Mouse (Mus musculus) hindbrain, embryonic 16.5 days (tissue): ENCODE results near the gene Atp2a1. TPM values are rescaled to one million over a fixed set of nuclear protein-coding genes. Genes with fewer than 3 reads are reported as not detected.

Experiments
- ATAC-seq: fragments of 200-750 bp; cut with Nextera tagmentation; 2 replicates; pipeline ENCODE4 v1.8.0; 2017; ENCODE audit warnings: moderate TSS enrichment, moderate library complexity
- H3K27ac ChIP-seq: fragments of 300-500 bp; sonication (generic); 2 replicates; pipeline ENCODE4 v1.5.1; 2014; ENCODE audit warnings: low read depth, mild to moderate bottlenecking, control low read depth, low read length, moderate library complexity
- H3K27me3 ChIP-seq: fragments of 300-500 bp; sonication (generic); replicated peaks from 2 replicates; pipeline ENCODE4 v1.6.1; 2014; ENCODE audit warnings: low read length; ENCODE audit not compliant: control insufficient read depth, insufficient read depth
- H3K36me3 ChIP-seq: fragments of 300-500 bp; sonication (generic); 2 replicates; pipeline ENCODE4 v1.6.1; 2014; ENCODE audit warnings: mild to moderate bottlenecking, low read length, moderate library complexity, mixed read lengths; ENCODE audit not compliant: control insufficient read depth, insufficient read depth
- H3K4me1 ChIP-seq: fragments of 300-500 bp; sonication (generic); 2 replicates; pipeline ENCODE4 v1.6.1; 2014; ENCODE audit warnings: low read depth, low read length; ENCODE audit not compliant: control insufficient read depth, insufficient read depth
- H3K4me2 ChIP-seq: fragments of 300-500 bp; sonication (generic); 2 replicates; pipeline ENCODE4 v1.6.1; 2014; ENCODE audit warnings: mild to moderate bottlenecking, low read length, control low read depth, moderate library complexity
- H3K4me3 ChIP-seq: fragments of 300-500 bp; sonication (generic); 2 replicates; pipeline ENCODE4 v1.5.1; 2014; ENCODE audit warnings: mild to moderate bottlenecking, low read length, control low read depth, moderate library complexity
- H3K9ac ChIP-seq: fragments of 300-500 bp; sonication (generic); 2 replicates; pipeline ENCODE4 v1.6.1; 2014; ENCODE audit warnings: low read depth, mild to moderate bottlenecking, control low read depth, low read length, moderate library complexity
- H3K9me3 ChIP-seq: fragments of 300-500 bp; sonication (generic); 2 replicates; pipeline ENCODE4 v1.6.1; 2014; ENCODE audit warnings: mild to moderate bottlenecking, low read length, moderate library complexity; ENCODE audit not compliant: control insufficient read depth
- WGBS: fragments of 180-500 bp; shearing (Covaris S2); extraction: QIAGEN DNeasy Blood & Tissue Kit; methylation state at CpG from one replicate; pipeline ENCODE4 v1.1.7; 2014; 5-methylcytosine and 5-hydroxymethylcytosine counted together
- polyA plus RNA-seq: library from polyadenylated mRNA; unstranded; fragments of >200 nt; fragmentation: Nextera tagmentation; extraction: Ambion mirVana; gene quantifications from 2 replicates; pipeline ENCODE4 v1.2.1, GENCODE M21; 2015

Gene Atp2a1
- polyA plus RNA-seq, 1 experiment from 2014 or later, result 0.56 TPM

- 23% methylated on average over 15 of the region's 15 CpGs for WGBS
- H3K4me1 ChIP-seq, result peaks cover 15% of the 10 kb centered on the region
- ATAC-seq, result no peak; the same call in 1 of the 2 replicates
- peak overlapping the region; percentile 83 for H3K4me3 ChIP-seq
- H3K4me2 ChIP-seq, result peak overlapping the region; percentile 93
- H3K9ac ChIP-seq, result peak overlapping the region; percentile 88
- no peaks in the 10 kb centered on the region for H3K27me3 ChIP-seq
- peak overlapping the region; percentile 86 for H3K27ac ChIP-seq
- H3K9me3 ChIP-seq, result no peaks in the 10 kb centered on the region
- H3K36me3 ChIP-seq, result peaks cover 6% of the 10 kb centered on the region
These were observed 33.4 kb downstream of the Atp2a1 start for GRCm38 (mm10) chr7:126429503-126429898.

- peak; percentile 97 for ATAC-seq
- peak within 1 kb of the TSS; percentile 83 for H3K4me3 ChIP-seq
- WGBS, result under 1% methylated on average over 60 of the region's 82 CpGs
- 0 out of 2 replicates have a peak, but pooled peaks cover 2% of the 10 kb centered on the region for H3K36me3 ChIP-seq
- H3K9ac ChIP-seq, result peak within 1 kb of the TSS; percentile 88
- no peaks in the 10 kb centered on the region for H3K27me3 ChIP-seq
- H3K9me3 ChIP-seq, result no peaks in the 10 kb centered on the region
- peaks cover 15% of the 10 kb centered on the region for H3K4me1 ChIP-seq
- H3K27ac ChIP-seq, result peak within 1 kb of the TSS; percentile 86
- peak within 1 kb of the TSS; percentile 93 for H3K4me2 ChIP-seq
These were observed 34.0 kb downstream of the Atp2a1 start, which contains the start of gene Rabep2 for GRCm38 (mm10) chr7:126428631-126429502. Gene Rabep2 (plus strand): TSS chr7:126428759.

- peak overlapping the region; percentile 93 for H3K4me2 ChIP-seq
- WGBS, result 21% methylated on average over 4 of the region's 4 CpGs
- ATAC-seq, result no peak
- H3K4me3 ChIP-seq, result peak overlapping the region; percentile 83
- H3K27ac ChIP-seq, result peak overlapping the region; percentile 86
- H3K4me1 ChIP-seq, result peaks cover 15% of the 10 kb centered on the region
- peak overlapping the region; percentile 88 for H3K9ac ChIP-seq
- no peaks in the 10 kb centered on the region for H3K9me3 ChIP-seq
- H3K27me3 ChIP-seq, result no peaks in the 10 kb centered on the region
- H3K36me3 ChIP-seq, result 0 out of 2 replicates have a peak, but pooled peaks cover 2% of the 10 kb centered on the region
These were observed 34.8 kb downstream of the Atp2a1 start for GRCm38 (mm10) chr7:126428154-126428553.

GRCm38 (mm10) chr7:126427323-126427860 is 35.5 kb downstream of the Atp2a1 start:
- Histone ChIP-seq H3K36me3 (no peaks in the 10 kb centered on the region), H3K4me2 (no peak overlapping the region), H3K9ac (no peak overlapping the region), H3K27ac (no peak overlapping the region), H3K27me3 (no peaks in the 10 kb centered on the region), H3K9me3 (no peaks in the 10 kb centered on the region), H3K4me1 (peaks cover 15% of the 10 kb centered on the region), H3K4me3 (no peak overlapping the region)
- no peak for ATAC-seq
- WGBS, result 56% methylated on average over 12 of the region's 13 CpGs

GRCm38 (mm10) chr7:126424161-126424560 is 38.7 kb downstream of the Atp2a1 start:
- Histone ChIP-seq H3K36me3 (no peaks in the 10 kb centered on the region), H3K4me2 (no peak overlapping the region), H3K4me3 (no peak overlapping the region), H3K27ac (no peak overlapping the region), H3K27me3 (no peaks in the 10 kb centered on the region), H3K4me1 (peaks cover 7% of the 10 kb centered on the region), H3K9me3 (no peaks in the 10 kb centered on the region), H3K9ac (no peak overlapping the region)
- no peak for ATAC-seq
- 93% methylated on average over 6 of the region's 6 CpGs for WGBS

GRCm38 (mm10) chr7:126421756-126422155 is 41.2 kb downstream of the Atp2a1 start:
- WGBS, result 91% methylated on average over 5 of the region's 5 CpGs
- no peak overlapping the region for H3K9ac ChIP-seq
- no peaks in the 10 kb centered on the region for H3K4me1 ChIP-seq
- no peak overlapping the region for H3K4me3 ChIP-seq
- H3K9me3 ChIP-seq, result no peaks in the 10 kb centered on the region
- H3K27ac ChIP-seq, result no peak overlapping the region
- ATAC-seq, result no peak
- H3K4me2 ChIP-seq, result no peak overlapping the region
- no peaks in the 10 kb centered on the region for H3K36me3 ChIP-seq
- H3K27me3 ChIP-seq, result no peaks in the 10 kb centered on the region

GRCm38 (mm10) chr7:126418496-126418895 is 44.4 kb downstream of the Atp2a1 start:
- WGBS, result 74% methylated on average over 3 of the region's 3 CpGs
- Histone ChIP-seq H3K9me3 (no peaks in the 10 kb centered on the region), H3K27ac (no peak overlapping the region), H3K4me2 (no peak overlapping the region), H3K4me1 (no peaks in the 10 kb centered on the region), H3K9ac (no peak overlapping the region), H3K4me3 (no peak overlapping the region), H3K27me3 (no peaks in the 10 kb centered on the region), H3K36me3 (no peaks in the 10 kb centered on the region)
- no peak for ATAC-seq

- Histone ChIP-seq H3K4me3 (no peak overlapping the region), H3K4me1 (no peaks in the 10 kb centered on the region), H3K9me3 (no peaks in the 10 kb centered on the region), H3K4me2 (no peak overlapping the region), H3K27me3 (no peaks in the 10 kb centered on the region), H3K36me3 (no peaks in the 10 kb centered on the region), H3K9ac (no peak overlapping the region), H3K27ac (no peak overlapping the region)
- ATAC-seq, result no peak
- 82% methylated on average over 4 of the region's 4 CpGs for WGBS
These were observed 45.3 kb downstream of the Atp2a1 start for GRCm38 (mm10) chr7:126417606-126418005.

GRCm38 (mm10) chr7:126417045-126417444 is 45.9 kb downstream of the Atp2a1 start:
- H3K36me3 ChIP-seq, result no peaks in the 10 kb centered on the region

More at GRCm38 (mm10) chr7:126417045-126417444, 45.9 kb downstream of the Atp2a1 start:
- ATAC-seq, result no peak
- WGBS, result 17% methylated on average over 8 of the region's 8 CpGs
- Histone ChIP-seq H3K4me2 (no peak overlapping the region), H3K9ac (no peak overlapping the region), H3K27me3 (no peaks in the 10 kb centered on the region), H3K4me3 (no peak overlapping the region), H3K4me1 (no peaks in the 10 kb centered on the region), H3K9me3 (no peaks in the 10 kb centered on the region), H3K27ac (no peak overlapping the region)
